Comparison of ENCODE assay signal across 15 mouse cellular contexts in genomic region chr1:144353320-144353719, GRCm38 (mm10).
DNase-seq lines count a peak whose midpoint lies in the region; ATAC-seq and TF ChIP-seq lines count a peak whose summit lies in the region.
"Had no signal": no experiment of that assay in that cellular context is flagged by ENCODE, and none has a peak within 500 bp of the region (broad histone marks: within the 10 kb centered on the region; RNA-seq: fewer than 3 reads in every experiment).

No protein-coding gene starts in this region.

- DNase-seq in midbrain, embryonic 14.5 days: peak; percentile 41
- no peak for DNase-seq in midbrain, embryonic 11.5 days (ENCODE audit: low spot score, missing footprints)
- no peak for DNase-seq in Patski (ENCODE audit: low read depth, low spot score)
- DNase-seq in naive thymus-derived CD4-positive, alpha-beta T cell, adult 2 months (ENCODE audit: low read depth): peak; percentile 47
- no peak for DNase-seq in gastrocnemius, postnatal 36 days
- DNase-seq in right cerebral cortex, postnatal 4 days: no peak
- DNase-seq: cerebellum, postnatal 25 days; heart, postnatal 14 days; kidney, adult 2 months; right cerebral cortex, adult 18-20 months; thymus, postnatal 4 days had no signal

- intact Hi-C loops in gastrocnemius, postnatal 36 days (cut with DNase I): loop anchor here (10.0 kb wide), 1 partner anchor 149 kb away; no protein-coding TSS in a partner anchor

- CTCF ChIA-PET in Patski (lab: Charles Lee): interaction anchor here (0.6 to 2.1 kb wide), 5 partner anchors 13 to 155 kb away, joined by 3 to 11 read pairs (median 5); no protein-coding TSS in a partner anchor

- H3K9me3 ChIP-seq in intestine, postnatal 0 days (ENCODE audit: control insufficient read depth): no peaks in the 10 kb centered on the region
- no peaks in the 10 kb centered on the region for H3K9me3 ChIP-seq in intestine, embryonic 15.5 days
- no peaks in the 10 kb centered on the region for H3K9me3 ChIP-seq in midbrain, embryonic 14.5 days (ENCODE audit: control insufficient read depth, low read length)
- H3K9me3 ChIP-seq in midbrain, embryonic 11.5 days (ENCODE audit: control insufficient read depth, low read length): no peaks in the 10 kb centered on the region
- H3K9me3 ChIP-seq: embryonic facial prominence, embryonic 13.5 days; forebrain, embryonic 15.5 days had no signal

- POLR2A ChIA-PET in Patski (lab: Charles Lee): interaction anchor here (0.6 kb wide), 1 partner anchor 447 kb away, joined by 6 read pairs; no protein-coding TSS in a partner anchor

- no peak overlapping the region for H3K4me3 ChIP-seq in intestine, postnatal 0 days (ENCODE audit: low read depth, low read length)
- no peak overlapping the region for H3K4me3 ChIP-seq in intestine, embryonic 15.5 days (replicated peaks)
- H3K4me3 ChIP-seq in midbrain, embryonic 14.5 days (replicated peaks; ENCODE audit: low read depth, low read length): no peak overlapping the region
- no peak overlapping the region for H3K4me3 ChIP-seq in midbrain, embryonic 11.5 days (ENCODE audit: low read depth, low read length)
- H3K4me3 ChIP-seq: embryonic facial prominence, embryonic 13.5 days; forebrain, embryonic 15.5 days had no signal

- H3K27ac ChIP-seq in intestine, postnatal 0 days (ENCODE audit: low read depth, low read length): no peak overlapping the region
- no peak overlapping the region for H3K27ac ChIP-seq in intestine, embryonic 15.5 days
- no peak overlapping the region for H3K27ac ChIP-seq in midbrain, embryonic 14.5 days (replicated peaks; ENCODE audit: low read depth, low read length)
- no peak overlapping the region for H3K27ac ChIP-seq in midbrain, embryonic 11.5 days (ENCODE audit: low read depth, low read length)
- H3K27ac ChIP-seq: embryonic facial prominence, embryonic 13.5 days; forebrain, embryonic 15.5 days had no signal

- no peak for ATAC-seq in intestine, postnatal 0 days
- no peak for ATAC-seq in intestine, embryonic 15.5 days
- ATAC-seq in midbrain, embryonic 14.5 days (ENCODE audit: low FRiP score, low TSS enrichment): no peak
- ATAC-seq in midbrain, embryonic 11.5 days (ENCODE audit: low FRiP score): no peak
- no peak for ATAC-seq in Patski
- ATAC-seq: forebrain, embryonic 15.5 days had no signal

- H3K4me2 ChIP-seq in intestine, postnatal 0 days (replicated peaks; ENCODE audit: low read depth): no peak overlapping the region
- no peak overlapping the region for H3K4me2 ChIP-seq in intestine, embryonic 15.5 days (replicated peaks)
- H3K4me2 ChIP-seq in midbrain, embryonic 14.5 days (ENCODE audit: low read length): no peak overlapping the region
- no peak overlapping the region for H3K4me2 ChIP-seq in midbrain, embryonic 11.5 days
- H3K4me2 ChIP-seq: embryonic facial prominence, embryonic 13.5 days; forebrain, embryonic 15.5 days had no signal

- H3K36me3 ChIP-seq in intestine, postnatal 0 days (ENCODE audit: control insufficient read depth, insufficient read depth): no peaks in the 10 kb centered on the region
- no peaks in the 10 kb centered on the region for H3K36me3 ChIP-seq in intestine, embryonic 15.5 days
- H3K36me3 ChIP-seq in midbrain, embryonic 14.5 days (ENCODE audit: control insufficient read depth, insufficient read depth, low read length): no peaks in the 10 kb centered on the region
- no peaks in the 10 kb centered on the region for H3K36me3 ChIP-seq in midbrain, embryonic 11.5 days (ENCODE audit: control insufficient read depth, insufficient read depth, low read length)
- H3K36me3 ChIP-seq: embryonic facial prominence, embryonic 13.5 days; forebrain, embryonic 15.5 days had no signal

- no peaks in the 10 kb centered on the region for H3K27me3 ChIP-seq in intestine, postnatal 0 days (replicated peaks; ENCODE audit: control insufficient read depth, insufficient read depth, low read length)
- no peaks in the 10 kb centered on the region for H3K27me3 ChIP-seq in intestine, embryonic 15.5 days (replicated peaks)
- H3K27me3 ChIP-seq in midbrain, embryonic 14.5 days (ENCODE audit: control insufficient read depth, insufficient read depth, low read length): no peaks in the 10 kb centered on the region
- no peaks in the 10 kb centered on the region for H3K27me3 ChIP-seq in midbrain, embryonic 11.5 days (ENCODE audit: control insufficient read depth, insufficient read depth, low read length)
- no peaks in the 10 kb centered on the region for H3K27me3 ChIP-seq in Patski
- H3K27me3 ChIP-seq: embryonic facial prominence, embryonic 13.5 days; forebrain, embryonic 15.5 days had no signal

- no peaks in the 10 kb centered on the region for H3K4me1 ChIP-seq in intestine, postnatal 0 days (replicated peaks; ENCODE audit: control insufficient read depth, insufficient read depth, low read length)
- H3K4me1 ChIP-seq in intestine, embryonic 15.5 days (replicated peaks): no peaks in the 10 kb centered on the region
- no peaks in the 10 kb centered on the region for H3K4me1 ChIP-seq in midbrain, embryonic 14.5 days (ENCODE audit: control insufficient read depth, insufficient read depth, low read length)
- no peaks in the 10 kb centered on the region for H3K4me1 ChIP-seq in midbrain, embryonic 11.5 days (ENCODE audit: control insufficient read depth, insufficient read depth, low read length)
- H3K4me1 ChIP-seq: embryonic facial prominence, embryonic 13.5 days; forebrain, embryonic 15.5 days had no signal

- peak; percentile 38 for TF ChIP-seq CTCF in intestine, postnatal 0 days (IDR thresholded peaks at IDR 0.05; ENCODE audit: low read depth)
- peak; percentile 49 for TF ChIP-seq CTCF in Patski (IDR thresholded peaks at IDR 0.05)

- H3K9ac ChIP-seq in intestine, postnatal 0 days (ENCODE audit: low read depth, low read length): no peak overlapping the region
- H3K9ac ChIP-seq in intestine, embryonic 15.5 days: no peak overlapping the region
- no peak overlapping the region for H3K9ac ChIP-seq in midbrain, embryonic 14.5 days (replicated peaks; ENCODE audit: low read length)
- no peak overlapping the region for H3K9ac ChIP-seq in midbrain, embryonic 11.5 days (ENCODE audit: low read length)
- H3K9ac ChIP-seq: embryonic facial prominence, embryonic 13.5 days; forebrain, embryonic 15.5 days had no signal

- in situ Hi-C loops in Patski (cut with MboI; ENCODE audit: low pct_unique_long_range_greater_than_20kb): no loop called here

Comparison
In these comparisons a context has a peak if more than half of its experiments do, and no peak if none do; other contexts are left out.
1. DNase-seq: peak in midbrain, embryonic 14.5 days (single experiment) and naive thymus-derived CD4-positive, alpha-beta T cell, adult 2 months (single experiment); none in midbrain, embryonic 11.5 days (single experiment), Patski (single experiment), gastrocnemius, postnatal 36 days (0 of 2) and right cerebral cortex, postnatal 4 days (single experiment).